Mouse (Mus musculus) thymus, postnatal 25 days (tissue): ENCODE data around the gene Gdf1.

ENCODE experiments used
- DNase-seq: peaks from one replicate; pipeline ENCODE4 v3.0.0; 2022

Gdf1 gene

DNA sequence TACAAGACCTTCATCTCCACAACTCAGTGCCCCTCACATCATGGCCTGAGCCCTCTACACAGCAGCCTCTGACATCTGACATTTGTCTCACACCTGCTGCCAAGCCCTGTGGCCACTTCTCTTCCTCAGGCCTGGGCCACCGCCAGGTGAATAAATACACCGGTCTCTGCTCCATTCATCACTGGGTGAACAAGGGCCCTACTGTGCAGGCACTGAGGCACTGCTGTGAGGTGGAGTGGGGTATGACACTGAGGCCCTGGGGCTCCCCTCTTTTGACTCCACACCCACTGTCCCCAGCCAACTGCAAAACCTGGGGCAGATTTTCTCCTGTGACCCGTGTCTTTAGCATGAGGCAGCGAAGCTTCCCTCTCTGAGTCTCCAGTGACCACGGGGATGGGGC lies 37.0 kb downstream of the Gdf1 start:
- no peak for DNase-seq

DNA sequence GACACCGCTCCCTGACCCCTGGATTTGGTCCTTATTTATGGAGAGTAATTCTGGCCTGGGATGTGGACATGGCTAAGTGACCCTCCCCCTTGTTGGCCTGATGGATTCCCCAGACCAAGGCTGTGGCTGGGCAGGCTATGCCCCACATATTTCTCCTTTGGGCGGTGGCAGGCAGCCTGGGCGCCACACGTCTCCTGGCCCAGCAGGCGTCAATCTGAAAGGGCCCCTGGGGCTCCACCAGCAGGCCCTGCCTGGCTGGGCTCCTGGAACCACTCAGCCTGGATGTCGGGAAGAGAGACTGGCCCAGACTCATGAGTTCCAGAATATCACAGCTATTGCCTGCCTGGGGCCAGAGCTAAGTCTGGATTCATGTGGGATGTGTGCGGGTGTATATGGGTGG lies 40.9 kb downstream of the Gdf1 start:
- DNase-seq: no peak

DNA sequence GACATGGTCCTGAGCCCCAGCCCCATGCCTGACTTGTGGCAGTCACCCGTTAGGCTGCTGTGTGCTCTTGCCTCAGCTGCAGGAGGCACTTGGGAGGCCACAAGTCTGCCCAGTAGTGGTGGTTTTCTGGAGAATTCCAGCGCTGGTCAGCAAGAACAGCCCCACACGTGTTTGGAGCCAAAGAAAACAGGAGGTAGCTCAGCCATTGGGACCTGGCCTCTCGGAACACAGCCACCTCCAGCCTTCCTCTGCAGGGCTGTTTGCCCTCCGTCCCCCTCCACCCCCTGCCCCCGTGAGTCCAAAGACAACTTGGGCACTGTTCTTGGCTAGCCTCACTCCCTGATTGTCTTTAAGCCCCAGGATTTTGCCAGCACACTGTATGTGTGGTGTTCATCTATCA lies 42.3 kb downstream of the Gdf1 start:
- DNase-seq: no peak

DNA sequence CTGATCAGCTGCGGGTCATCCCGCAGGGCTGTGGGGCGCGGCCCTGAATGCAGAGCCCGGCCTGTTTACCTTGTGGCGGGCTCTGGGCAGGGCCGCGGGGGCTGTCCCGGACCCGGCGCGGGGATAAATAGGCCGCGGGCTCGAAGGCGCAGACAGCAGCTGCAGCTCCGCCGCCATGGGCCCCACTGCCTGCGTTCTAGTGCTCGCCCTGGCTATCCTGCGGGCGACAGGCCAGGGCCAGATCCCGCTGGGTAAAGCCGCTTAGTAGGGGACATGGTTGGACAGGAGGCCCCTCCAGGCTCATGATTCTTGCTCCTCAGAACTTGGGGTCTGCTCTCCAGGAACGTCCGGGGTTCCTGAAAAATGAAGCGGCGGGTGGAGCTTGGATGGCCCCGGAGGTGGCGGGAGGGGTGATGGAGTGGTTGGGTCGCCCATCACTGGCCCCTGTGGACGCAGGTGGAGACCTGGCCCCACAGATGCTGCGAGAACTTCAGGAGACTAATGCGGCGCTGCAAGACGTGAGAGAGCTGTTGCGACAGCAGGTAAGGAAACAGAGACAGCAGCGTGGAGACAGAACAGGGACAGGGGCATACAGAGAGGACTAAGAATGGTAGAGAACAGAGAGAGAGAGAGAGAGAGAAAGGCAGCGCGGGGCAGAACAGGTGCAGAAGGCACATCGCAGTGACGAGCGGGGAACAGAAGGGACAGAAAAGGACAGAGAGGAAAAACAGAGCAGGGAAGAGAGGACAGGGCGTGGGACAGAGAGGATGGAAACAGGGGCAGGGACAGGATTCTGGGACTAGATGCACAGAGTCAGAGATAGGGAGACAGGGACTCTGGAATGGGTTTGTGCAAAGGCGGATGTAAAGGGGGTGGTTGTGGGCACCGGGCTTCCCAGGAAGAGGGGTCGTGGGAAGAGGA lies 44.0 kb downstream of the Gdf1 start, which contains the start of gene Comp:
Gene Comp (plus strand): TSS at position 162 of the 921 bp plus-strand sequence.
- DNase-seq: no peak

DNA sequence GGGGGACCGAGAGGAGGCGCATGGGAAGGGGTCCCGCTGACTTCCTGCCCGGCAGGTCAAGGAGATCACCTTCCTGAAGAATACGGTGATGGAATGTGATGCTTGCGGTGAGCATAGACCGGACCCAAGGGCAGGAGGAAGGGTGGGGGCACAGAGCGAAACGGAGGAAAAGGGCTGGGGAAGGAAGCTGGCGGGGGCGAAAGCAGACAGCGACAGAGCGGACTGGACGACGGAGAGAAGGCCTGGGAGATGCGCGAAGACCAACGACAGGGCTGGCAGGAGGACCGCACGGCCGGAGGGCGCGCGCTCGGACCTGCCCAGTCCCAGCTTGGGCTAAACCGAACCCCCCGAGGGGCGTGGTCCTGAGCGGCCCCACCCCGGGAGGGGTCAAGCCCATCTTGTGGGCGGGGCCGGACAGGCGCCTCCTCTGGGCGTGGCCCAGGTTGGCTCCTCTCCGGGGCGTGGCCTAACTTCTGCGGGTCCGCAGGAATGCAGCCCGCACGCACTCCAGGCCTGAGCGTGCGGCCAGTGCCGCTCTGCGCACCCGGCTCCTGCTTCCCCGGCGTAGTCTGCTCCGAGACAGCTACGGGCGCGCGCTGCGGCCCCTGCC lies 44.8 kb downstream of the Gdf1 start:
- peak; percentile 52 for DNase-seq

DNA sequence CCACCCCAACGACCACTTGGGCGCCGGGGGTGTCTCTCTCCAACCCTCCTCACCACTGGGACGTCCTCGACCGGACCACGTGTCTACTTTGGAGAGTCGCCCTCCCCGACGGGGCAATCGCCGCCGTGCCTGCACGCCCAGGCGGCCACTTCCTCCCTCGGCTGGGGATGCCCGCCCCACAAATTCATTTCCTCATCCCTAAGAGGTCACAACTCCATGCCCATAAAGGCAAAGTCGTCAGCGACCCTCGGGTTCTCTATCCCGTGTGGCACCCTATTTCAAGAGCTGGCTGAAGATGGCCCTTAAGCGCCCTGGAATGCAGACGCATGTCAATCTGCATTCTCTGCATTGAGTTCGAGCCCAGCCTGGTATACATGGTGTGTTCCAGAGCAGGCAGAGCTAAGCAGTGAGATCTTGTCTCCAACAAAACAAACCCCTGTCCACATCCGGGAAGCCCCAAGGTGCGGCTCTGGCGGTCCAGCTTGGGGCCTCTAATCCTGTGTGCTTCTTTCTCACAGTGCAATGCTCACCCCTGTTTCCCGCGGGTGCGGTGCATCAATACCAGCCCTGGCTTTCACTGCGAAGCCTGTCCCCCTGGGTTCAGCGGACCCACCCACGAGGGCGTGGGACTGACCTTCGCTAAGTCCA lies 45.7 kb downstream of the Gdf1 start:
- no peak for DNase-seq

DNA sequence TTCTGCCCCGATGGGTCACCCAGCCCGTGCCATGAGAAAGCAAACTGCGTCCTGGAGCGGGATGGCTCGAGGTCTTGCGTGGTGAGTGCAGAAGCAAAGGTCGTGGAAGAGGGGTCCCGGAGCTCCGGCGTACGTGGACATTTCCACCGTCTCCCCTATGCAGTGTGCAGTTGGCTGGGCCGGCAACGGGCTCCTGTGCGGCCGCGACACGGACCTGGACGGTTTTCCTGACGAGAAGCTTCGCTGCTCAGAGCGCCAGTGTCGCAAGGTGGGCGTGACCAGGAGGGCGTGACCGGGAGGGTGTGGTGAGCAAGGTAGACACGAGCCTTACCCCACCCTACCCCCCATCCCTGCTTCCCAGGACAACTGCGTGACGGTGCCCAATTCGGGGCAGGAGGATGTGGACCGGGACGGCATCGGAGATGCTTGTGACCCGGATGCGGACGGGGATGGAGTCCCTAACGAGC lies 46.7 kb downstream of the Gdf1 start:
- DNase-seq: peak; percentile 11

DNA sequence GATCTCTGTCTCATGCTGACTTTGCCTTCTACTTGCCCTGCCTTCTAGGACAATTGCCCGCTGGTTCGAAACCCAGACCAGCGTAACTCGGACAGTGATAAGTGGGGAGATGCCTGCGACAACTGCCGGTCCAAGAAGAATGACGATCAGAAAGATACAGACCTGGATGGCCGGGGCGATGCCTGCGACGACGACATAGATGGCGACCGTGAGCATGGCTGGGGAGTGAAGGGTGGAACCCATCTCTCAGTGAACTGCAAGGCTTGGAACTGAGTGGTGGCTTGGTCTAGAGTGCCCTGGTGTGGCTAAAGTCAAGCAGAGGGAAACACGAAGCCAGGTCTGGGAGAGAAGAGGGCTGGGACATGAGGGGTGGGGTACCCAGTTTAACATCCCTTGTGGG lies 47.4 kb downstream of the Gdf1 start:
- peak; percentile 9 for DNase-seq

DNA sequence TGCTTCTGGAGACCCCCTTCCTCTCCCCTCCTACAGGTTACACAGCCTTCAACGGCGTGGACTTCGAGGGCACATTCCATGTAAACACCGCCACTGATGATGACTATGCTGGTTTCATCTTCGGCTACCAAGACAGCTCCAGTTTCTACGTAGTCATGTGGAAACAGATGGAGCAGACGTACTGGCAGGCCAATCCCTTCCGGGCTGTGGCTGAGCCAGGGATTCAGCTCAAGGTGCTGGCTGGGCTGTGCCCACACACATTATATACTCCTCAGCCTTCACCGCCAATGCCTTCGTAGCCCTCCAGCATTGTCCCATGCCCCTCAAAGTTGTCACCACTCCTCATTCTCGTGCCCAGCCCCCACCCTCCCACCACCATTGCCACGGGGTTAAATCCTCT lies 50.5 kb downstream of the Gdf1 start:
- DNase-seq: no peak
